Mouse (Mus musculus) right cerebral cortex, postnatal 10 days (tissue): ENCODE measurements around the gene Sgta.

Source experiments
- DNase-seq, 2 experiments: peaks; one replicate each; pipeline ENCODE4 v3.0.0; 2021; ENCODE audit warnings: low spot score in 2 of 2

Gene Sgta

GRCm38 (mm10) chr10:81019687-81020086 lies 40.3 kb downstream of the Sgta start:
- no peak for DNase-seq

DNA sequence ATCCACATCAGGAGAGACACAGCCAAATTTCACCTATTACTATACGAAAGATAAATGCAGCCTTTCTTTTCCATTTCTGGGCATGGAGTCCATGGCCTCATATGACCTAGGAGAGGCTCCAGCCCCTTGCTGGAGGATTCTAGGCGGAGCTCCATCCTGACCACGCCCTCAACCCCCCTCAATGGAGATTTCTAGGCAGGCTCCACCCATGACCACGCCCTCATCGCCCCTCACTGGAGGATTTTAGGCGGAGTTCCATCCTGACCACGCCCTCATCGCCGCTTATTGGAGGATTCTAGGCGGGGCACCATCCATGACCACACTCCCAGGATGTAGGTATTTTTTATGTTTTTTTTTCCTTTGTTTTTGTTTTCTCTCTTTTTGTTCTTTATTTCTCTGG lies 41.7 kb downstream of the Sgta start:
- DNase-seq = peak; percentile 83 to 87

DNA sequence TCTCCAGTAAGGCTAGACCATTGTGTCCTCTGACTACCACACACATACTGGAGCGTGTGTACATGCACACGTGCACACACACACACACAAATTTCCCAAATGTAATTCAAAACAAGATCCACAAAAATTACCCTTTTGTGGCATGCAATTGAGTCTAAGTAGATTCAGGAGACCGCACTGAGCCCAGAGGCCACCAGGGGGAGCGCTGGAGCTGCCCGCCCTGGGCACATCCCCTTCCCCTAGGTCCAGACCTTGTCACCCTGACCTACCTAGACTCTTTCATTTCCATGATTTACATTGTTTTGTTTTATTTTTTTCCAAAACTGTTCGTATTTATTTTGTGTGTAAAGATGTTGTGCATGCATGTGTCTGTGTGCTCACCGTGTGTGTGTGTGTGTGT lies 43.3 kb downstream of the Sgta start:
- DNase-seq = peak in 1 of 2 experiments; percentile 62

GRCm38 (mm10) chr10:81015666-81016065 lies 44.3 kb downstream of the Sgta start:
- DNase-seq = peak in 1 of 2 experiments; percentile 30

DNA sequence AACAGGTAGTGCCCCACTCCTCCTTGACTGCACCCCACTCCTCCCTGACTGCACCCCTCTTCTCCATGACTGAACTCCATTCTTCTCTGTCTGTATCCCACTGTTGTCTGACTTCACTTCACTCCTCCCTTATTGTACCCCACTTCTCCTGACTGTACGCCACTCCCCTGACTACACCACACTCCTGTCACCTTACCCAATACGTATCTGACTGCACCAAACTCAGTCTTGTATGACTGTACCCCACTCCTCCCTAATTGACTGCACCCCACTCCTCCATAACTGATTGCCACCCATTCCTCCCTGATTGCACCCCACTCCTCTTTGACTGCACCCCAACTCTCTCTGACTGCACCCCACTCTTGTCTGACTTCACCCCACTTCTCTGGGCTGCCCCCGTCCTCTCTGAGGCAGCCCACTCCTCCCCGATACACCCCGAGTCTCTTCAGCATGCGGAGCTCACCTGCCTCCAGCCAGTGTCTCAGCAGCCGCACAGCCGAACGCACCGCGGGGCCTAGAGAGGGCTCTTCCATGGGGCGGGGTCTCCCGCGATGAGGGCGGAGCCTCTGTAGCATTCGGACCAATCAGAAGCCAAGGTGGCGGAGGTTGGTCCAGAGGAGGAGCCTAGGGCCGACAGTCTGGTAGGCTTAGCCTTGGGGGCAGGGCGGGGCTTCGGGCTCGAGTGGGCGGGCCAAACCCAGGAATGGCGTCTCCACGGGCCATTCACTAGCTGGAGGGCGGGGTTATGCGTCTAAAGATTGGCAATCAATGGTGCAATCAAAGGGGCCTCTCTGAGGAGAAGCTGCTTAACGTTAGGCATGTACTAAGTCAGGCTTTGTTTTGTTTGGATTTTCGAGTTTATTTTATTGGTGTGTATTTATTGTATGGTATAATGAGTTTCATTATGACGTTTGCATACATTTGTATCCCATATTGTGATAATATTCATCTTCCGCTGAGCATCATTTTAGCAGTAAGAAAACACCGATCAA lies 45.3 kb downstream of the Sgta start, which contains the start of gene Gng7:
Gene Gng7 (minus strand): TSS at position 553 of the 992 bp plus-strand sequence.
- peak; percentile 99 for DNase-seq

- DNase-seq = peak in 1 of 2 experiments; percentile 64
These were observed 49.1 kb downstream of the Sgta start for GRCm38 (mm10) chr10:81010851-81011250.

DNA sequence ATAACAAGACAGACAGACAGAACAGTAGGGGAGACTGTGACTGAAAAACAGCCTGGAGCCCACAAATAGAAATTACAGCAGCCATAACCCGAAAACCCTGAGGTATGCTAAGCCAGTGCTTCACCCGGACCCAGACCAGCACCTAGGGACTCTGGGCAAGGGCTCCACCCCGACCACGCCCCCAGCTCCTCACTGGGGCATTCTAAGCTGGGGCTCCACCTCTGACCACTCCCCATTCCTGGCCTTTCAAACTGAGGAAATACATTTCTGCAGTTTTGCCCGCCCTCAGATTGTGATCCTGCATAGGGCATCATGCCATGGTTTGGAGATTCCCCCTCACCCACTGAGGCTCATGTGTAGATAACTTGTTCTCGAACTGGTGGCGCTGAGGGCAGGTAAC lies 52.7 kb downstream of the Sgta start:
- peak; percentile 34 to 46 for DNase-seq

DNA sequence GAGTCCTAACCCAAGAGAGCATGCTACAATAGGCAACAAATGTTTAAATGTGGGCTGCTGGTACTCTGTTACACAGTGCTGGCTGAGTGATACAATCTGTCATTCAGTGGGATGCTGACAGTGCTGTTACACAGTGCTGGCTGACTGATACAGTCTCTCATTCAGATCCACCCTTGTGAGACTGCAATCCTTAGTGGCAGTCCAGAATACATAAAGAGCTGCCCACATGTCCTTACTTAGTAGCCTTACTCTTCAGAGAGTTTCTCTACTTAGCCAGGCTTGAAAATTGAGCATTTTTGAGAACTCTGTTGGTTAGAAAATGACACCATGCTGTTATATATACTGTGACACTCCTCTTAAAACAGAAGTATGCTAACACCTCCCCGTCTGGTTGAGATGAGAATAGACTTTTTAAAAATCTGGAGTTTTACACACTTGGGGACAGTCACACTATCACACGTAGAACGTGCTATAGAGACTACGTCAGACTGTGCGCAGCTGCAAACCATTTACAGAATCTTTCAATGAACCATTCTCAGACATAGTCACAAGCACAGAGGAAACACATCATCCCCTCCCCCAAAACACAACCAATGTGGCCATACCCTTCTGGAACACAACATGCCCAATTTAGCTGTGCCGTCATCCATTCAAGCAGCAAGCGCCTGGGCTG lies 53.8 kb downstream of the Sgta start:
- peak; percentile 44 to 82 for DNase-seq

DNA sequence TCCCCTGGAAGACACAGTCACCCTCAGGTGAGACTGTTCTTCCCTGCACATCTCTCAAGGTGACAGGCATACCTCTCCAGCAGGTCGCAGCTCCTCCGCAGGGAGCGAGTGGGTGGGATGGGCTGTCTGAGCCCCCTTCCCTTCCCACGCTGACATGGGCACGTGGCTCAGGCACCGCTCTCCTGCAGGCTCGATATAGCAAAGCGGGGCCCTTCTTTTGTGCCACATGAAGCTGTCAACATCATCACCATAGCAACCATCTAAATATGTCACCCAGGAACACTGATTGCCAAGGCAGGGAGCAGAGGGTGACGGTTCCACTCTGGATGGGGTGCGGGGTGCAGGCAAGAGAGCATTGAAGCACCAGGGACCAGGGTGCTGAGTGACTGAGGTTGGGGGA lies 58.8 kb downstream of the Sgta start:
- peak; percentile 79 to 89 for DNase-seq

GRCm38 (mm10) chr10:81000197-81001062 lies 59.6 kb downstream of the Sgta start:
- DNase-seq = peak in 1 of 2 experiments; percentile 43

DNA sequence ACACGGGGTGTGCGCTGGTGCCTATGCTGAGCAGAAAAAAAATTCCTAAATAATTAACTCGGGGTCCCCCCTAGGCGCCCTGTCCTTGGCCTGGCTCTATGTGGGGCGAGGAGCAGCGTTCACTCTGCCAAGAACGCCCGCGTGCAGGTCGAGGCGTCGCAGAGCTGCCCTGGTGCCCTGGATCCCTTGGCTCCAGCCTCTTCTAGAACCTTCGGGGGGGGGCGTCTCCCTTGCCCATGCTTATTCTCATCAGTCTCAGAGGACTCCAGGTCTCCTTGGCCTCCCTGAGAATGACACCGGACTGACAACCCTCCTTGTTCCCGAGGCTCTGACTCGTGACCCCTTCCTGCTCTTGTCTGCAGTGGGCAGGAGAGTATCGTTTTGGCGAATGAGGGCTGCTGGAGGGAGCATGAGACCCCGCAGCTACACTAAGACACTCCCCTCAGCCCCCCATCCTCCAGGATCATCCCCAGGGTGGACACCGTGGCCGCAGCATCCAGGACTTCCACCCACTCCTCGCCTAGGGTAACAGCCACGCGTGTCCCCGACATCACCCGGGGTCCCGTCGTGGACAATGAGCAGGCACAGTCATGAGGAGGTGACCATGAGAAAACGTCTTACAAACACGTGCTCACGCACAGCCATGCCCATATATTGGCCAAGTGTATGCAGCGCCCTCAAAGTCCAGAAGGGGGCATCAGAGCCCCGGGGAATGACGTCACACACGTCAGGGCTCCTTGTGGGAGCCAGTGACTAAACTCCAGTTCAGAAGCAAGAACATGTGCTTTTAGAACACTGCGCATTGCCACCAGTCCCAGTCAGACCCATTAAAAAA lies 60.4 kb downstream of the Sgta start:
- peak; percentile 92 for DNase-seq

GRCm38 (mm10) chr10:80998778-80999177 lies 61.2 kb downstream of the Sgta start:
- DNase-seq = peak; percentile 75 to 79

- DNase-seq = peak; percentile 72 to 73
These were observed 62.0 kb downstream of the Sgta start for GRCm38 (mm10) chr10:80998021-80998420.

GRCm38 (mm10) chr10:80997332-80997731 lies 62.6 kb downstream of the Sgta start:
- DNase-seq = no peak

DNA sequence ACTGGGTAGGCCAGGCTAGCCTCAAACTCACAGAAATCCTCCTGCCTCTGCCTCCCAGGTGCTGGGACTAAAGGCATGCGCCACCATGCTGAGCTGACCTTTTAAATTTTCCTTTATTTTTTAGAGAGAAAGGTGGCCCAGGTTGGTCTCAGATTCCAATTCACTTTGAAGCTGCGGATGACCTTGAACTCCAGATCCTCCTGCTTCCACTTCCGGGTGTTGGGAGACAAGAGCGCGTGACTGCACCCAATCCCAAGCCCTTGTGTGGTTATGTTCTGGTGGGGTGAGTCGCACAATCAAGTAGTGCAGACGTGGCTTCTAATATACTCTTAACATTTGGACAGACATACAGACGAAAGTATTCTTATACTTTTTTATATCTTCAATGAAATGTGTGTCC lies 63.5 kb downstream of the Sgta start:
- DNase-seq = no peak

DNA sequence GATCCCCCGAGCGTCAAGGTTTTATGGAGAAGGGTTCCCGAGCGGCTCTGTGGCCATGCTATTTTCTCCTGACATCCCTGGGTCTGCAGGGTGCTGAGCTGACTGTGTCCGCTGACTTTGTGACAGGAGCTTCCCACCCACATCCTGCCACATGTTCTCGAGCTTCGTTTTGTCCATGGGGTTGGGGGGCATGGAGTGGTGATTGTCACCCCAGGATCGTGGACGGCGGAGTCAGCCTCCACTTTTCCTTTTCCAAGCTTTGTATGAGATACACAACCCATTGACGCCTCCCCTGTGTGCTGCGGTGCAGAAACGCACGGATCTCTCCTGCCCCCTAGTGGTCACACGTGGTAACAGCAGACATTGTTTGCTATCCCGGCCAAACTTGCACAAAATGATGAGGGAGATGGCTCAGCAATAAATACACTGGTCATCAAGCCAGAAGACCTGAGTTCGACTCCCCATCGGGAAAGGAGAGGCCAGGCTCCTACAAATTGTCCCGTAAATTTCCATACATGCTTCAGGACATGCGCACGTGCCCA lies 64.8 kb downstream of the Sgta start:
- peak; percentile 86 to 90 for DNase-seq

- no peak for DNase-seq
These were observed 65.4 kb downstream of the Sgta start for GRCm38 (mm10) chr10:80994621-80995020.
